Mouse (Mus musculus) hindbrain, embryonic 11.5 days (tissue): ENCODE data around the gene Nagk. TPM values are rescaled to one million over a fixed set of nuclear protein-coding genes. Genes with fewer than 3 reads are reported as not detected.

ENCODE experiments used
- ATAC-seq: fragments of 200-750 bp; cut with Nextera tagmentation; 2 replicates; pipeline ENCODE4 v1.8.0; 2017; ENCODE audit warnings: mild to moderate bottlenecking, moderate TSS enrichment, moderate library complexity; ENCODE audit not compliant: low FRiP score
- DNase-seq: peaks from one replicate; pipeline ENCODE4 v3.0.0-alpha.2; 2015; ENCODE audit warnings: low spot score
- H3K27ac ChIP-seq: fragments of 300-500 bp; sonication (generic); 2 replicates; pipeline ENCODE4 v1.5.1; 2014; ENCODE audit warnings: mild to moderate bottlenecking, low read depth, low read length
- H3K27me3 ChIP-seq: fragments of 300-500 bp; sonication (generic); 2 replicates; pipeline ENCODE4 v1.6.1; 2014; ENCODE audit warnings: mild to moderate bottlenecking, low read length, moderate library complexity, mixed read lengths; ENCODE audit not compliant: control insufficient read depth, insufficient read depth
- H3K36me3 ChIP-seq: fragments of 300-500 bp; sonication (generic); 2 replicates; pipeline ENCODE4 v1.6.1; 2014; ENCODE audit warnings: mild to moderate bottlenecking, low read length, moderate library complexity, mixed read lengths; ENCODE audit not compliant: control insufficient read depth, insufficient read depth
- H3K4me1 ChIP-seq: fragments of 300-500 bp; sonication (generic); replicated peaks from 2 replicates; pipeline ENCODE4 v1.6.1; 2014; ENCODE audit warnings: low read length, mixed read lengths; ENCODE audit not compliant: control insufficient read depth, insufficient read depth
- H3K4me2 ChIP-seq: fragments of 300-500 bp; sonication (generic); replicated peaks from 2 replicates; pipeline ENCODE4 v1.6.1; 2014; ENCODE audit warnings: mild to moderate bottlenecking, low read depth, low read length
- H3K4me3 ChIP-seq: fragments of 300-500 bp; sonication (generic); 2 replicates; pipeline ENCODE4 v1.5.1; 2014; ENCODE audit warnings: low read depth, low read length
- H3K9ac ChIP-seq: fragments of 300-500 bp; sonication (generic); 2 replicates; pipeline ENCODE4 v1.6.1; 2014; ENCODE audit warnings: low read depth, low read length
- H3K9me3 ChIP-seq: fragments of 300-500 bp; sonication (generic); 2 replicates; pipeline ENCODE4 v1.6.1; 2016; ENCODE audit warnings: low read length; ENCODE audit not compliant: control insufficient read depth
- WGBS: fragments of 180-500 bp; shearing (Covaris S2); extraction: QIAGEN DNeasy Blood & Tissue Kit; methylation state at CpG from one replicate; pipeline ENCODE4 v1.1.7; 2014; 5-methylcytosine and 5-hydroxymethylcytosine counted together
- polyA plus RNA-seq: library from polyadenylated mRNA; unstranded; fragments of >200 nt; fragmentation: Nextera tagmentation; extraction: Ambion mirVana; gene quantifications from 2 replicates; pipeline ENCODE4 v1.2.1, GENCODE M21; 2014

Gene Nagk
- polyA plus RNA-seq, 1 experiment from 2014 or later, result 42.6 TPM

DNA sequence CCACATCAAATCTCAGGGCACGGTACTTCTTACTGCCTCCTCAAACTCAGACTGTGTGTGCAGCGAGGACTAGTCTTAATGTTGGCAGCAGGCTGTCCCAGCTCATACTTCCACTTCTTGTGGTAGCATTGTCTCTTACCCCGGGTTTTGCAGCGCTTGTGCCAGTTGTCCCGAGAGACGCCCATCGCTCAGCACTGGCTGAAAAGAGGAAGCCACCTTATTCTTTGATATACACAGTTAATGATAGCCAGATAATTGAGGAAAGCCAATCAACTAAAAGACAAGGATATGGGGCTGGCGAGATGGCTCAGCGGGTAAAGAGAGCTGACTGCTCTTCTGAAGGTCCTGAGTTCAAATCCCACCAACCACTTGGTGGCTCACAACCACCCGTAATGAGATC is 50.1 kb downstream of the Nagk start:
- 91% methylated on average over 10 of the region's 10 CpGs for WGBS
- no peak for ATAC-seq

GRCm38 (mm10) chr6:83846141-83846540 is 51.4 kb downstream of the Nagk start:
- Histone ChIP-seq H3K4me3 (no peak overlapping the region), H3K36me3 (no peaks in the 10 kb centered on the region), H3K4me2 (no peak overlapping the region), H3K9me3 (no peaks in the 10 kb centered on the region), H3K4me1 (no peaks in the 10 kb centered on the region), H3K27me3 (no peaks in the 10 kb centered on the region), H3K9ac (no peak overlapping the region), H3K27ac (no peak overlapping the region)
- no peak for ATAC-seq
- WGBS, result 96% methylated on average over 2 of the region's 2 CpGs
- DNase-seq, result no peak

More for the DNA sequence above, 50.1 kb downstream of the Nagk start:
- no peak for DNase-seq
- Histone ChIP-seq H3K9me3 (no peaks in the 10 kb centered on the region), H3K27ac (no peak overlapping the region), H3K27me3 (no peaks in the 10 kb centered on the region), H3K4me1 (no peaks in the 10 kb centered on the region), H3K4me2 (no peak overlapping the region), H3K36me3 (no peaks in the 10 kb centered on the region), H3K9ac (no peak overlapping the region), H3K4me3 (no peak overlapping the region)

DNA sequence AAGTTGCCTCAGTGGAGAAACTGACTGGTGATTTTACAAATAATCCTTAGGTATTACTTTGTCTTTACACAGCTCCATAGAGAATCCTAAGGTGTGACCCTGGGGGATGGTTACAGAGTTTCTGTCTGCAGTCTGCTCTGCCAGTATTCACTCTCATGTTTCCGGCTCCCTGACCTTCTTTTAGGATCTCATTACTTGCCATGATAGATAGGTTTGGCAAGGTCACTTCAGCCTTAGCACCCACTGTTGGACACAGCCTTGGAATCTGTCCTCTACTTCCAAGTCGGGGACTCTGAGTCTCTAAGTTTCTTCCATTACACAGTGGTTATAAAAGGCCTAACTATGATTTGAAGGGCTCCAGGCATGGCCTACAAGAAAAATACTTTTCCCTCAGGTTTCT is 54.7 kb downstream of the Nagk start:
- WGBS, result 86% methylated on average over 2 of the region's 2 CpGs
- ATAC-seq (no peak), DNase-seq (no peak)
- Histone ChIP-seq H3K9ac (no peak overlapping the region), H3K4me2 (no peak overlapping the region), H3K27me3 (no peaks in the 10 kb centered on the region), H3K4me1 (no peaks in the 10 kb centered on the region), H3K4me3 (no peak overlapping the region), H3K36me3 (no peaks in the 10 kb centered on the region), H3K27ac (no peak overlapping the region), H3K9me3 (no peaks in the 10 kb centered on the region)

Other genes starting within 250 kb of the Nagk start
- 30.8 and 32.0 TPM in 2 replicates for gene Stambp, start 222.3 kb upstream of the Nagk start, polyA plus RNA-seq
- gene Clec4f, start 138.8 kb upstream of the Nagk start, polyA plus RNA-seq, result not detected in 2 replicates
- not detected in 2 replicates for gene Cd207, start 117.1 kb upstream of the Nagk start, polyA plus RNA-seq
- gene Vax2, start 83.7 kb upstream of the Nagk start, polyA plus RNA-seq, result 0.23 and 0.39 TPM in 2 replicates
- 0.15 TPM in 1 of 2 replicates, not detected in the other for gene Atp6v1b1, start 52.0 kb upstream of the Nagk start, polyA plus RNA-seq
- 0.12 TPM in 1 of 2 replicates, not detected in the other for gene Ankrd53, start 32.3 kb upstream of the Nagk start, polyA plus RNA-seq
- 48.1 and 50.1 TPM in 2 replicates for gene Tex261, start 19.2 kb upstream of the Nagk start, polyA plus RNA-seq
- 22.2 and 22.3 TPM in 2 replicates for gene Paip2b, start 36.8 kb downstream of the Nagk start, polyA plus RNA-seq
- gene Zfp638, start 72.1 kb downstream of the Nagk start, polyA plus RNA-seq, result 111 and 119 TPM in 2 replicates
- gene Dysf, start 213.6 kb downstream of the Nagk start, polyA plus RNA-seq, result 4.9 and 5.6 TPM in 2 replicates